Mouse (Mus musculus) hindbrain, embryonic 16.5 days (tissue): ENCODE measurements around the gene Higd2a. TPM values are rescaled to one million over a fixed set of nuclear protein-coding genes. Genes with fewer than 3 reads are reported as not detected.
"Not testable (repeated sequence)": the region's sequence is repeated elsewhere in the genome, so short reads cannot be mapped to it uniquely, and the experiment has no call there.

Source experiments
- ATAC-seq: fragments of 200-750 bp; cut with Nextera tagmentation; 2 replicates; pipeline ENCODE4 v1.8.0; 2017; ENCODE audit warnings: moderate TSS enrichment, moderate library complexity
- H3K27ac ChIP-seq: fragments of 300-500 bp; sonication (generic); 2 replicates; pipeline ENCODE4 v1.5.1; 2014; ENCODE audit warnings: low read depth, mild to moderate bottlenecking, control low read depth, low read length, moderate library complexity
- H3K27me3 ChIP-seq: fragments of 300-500 bp; sonication (generic); replicated peaks from 2 replicates; pipeline ENCODE4 v1.6.1; 2014; ENCODE audit warnings: low read length; ENCODE audit not compliant: control insufficient read depth, insufficient read depth
- H3K36me3 ChIP-seq: fragments of 300-500 bp; sonication (generic); 2 replicates; pipeline ENCODE4 v1.6.1; 2014; ENCODE audit warnings: mild to moderate bottlenecking, low read length, moderate library complexity, mixed read lengths; ENCODE audit not compliant: control insufficient read depth, insufficient read depth
- H3K4me1 ChIP-seq: fragments of 300-500 bp; sonication (generic); 2 replicates; pipeline ENCODE4 v1.6.1; 2014; ENCODE audit warnings: low read depth, low read length; ENCODE audit not compliant: control insufficient read depth, insufficient read depth
- H3K4me2 ChIP-seq: fragments of 300-500 bp; sonication (generic); 2 replicates; pipeline ENCODE4 v1.6.1; 2014; ENCODE audit warnings: mild to moderate bottlenecking, low read length, control low read depth, moderate library complexity
- H3K4me3 ChIP-seq: fragments of 300-500 bp; sonication (generic); 2 replicates; pipeline ENCODE4 v1.5.1; 2014; ENCODE audit warnings: mild to moderate bottlenecking, low read length, control low read depth, moderate library complexity
- H3K9ac ChIP-seq: fragments of 300-500 bp; sonication (generic); 2 replicates; pipeline ENCODE4 v1.6.1; 2014; ENCODE audit warnings: low read depth, mild to moderate bottlenecking, control low read depth, low read length, moderate library complexity
- H3K9me3 ChIP-seq: fragments of 300-500 bp; sonication (generic); 2 replicates; pipeline ENCODE4 v1.6.1; 2014; ENCODE audit warnings: mild to moderate bottlenecking, low read length, moderate library complexity; ENCODE audit not compliant: control insufficient read depth
- WGBS: fragments of 180-500 bp; shearing (Covaris S2); extraction: QIAGEN DNeasy Blood & Tissue Kit; methylation state at CpG from one replicate; pipeline ENCODE4 v1.1.7; 2014; 5-methylcytosine and 5-hydroxymethylcytosine counted together
- polyA plus RNA-seq: library from polyadenylated mRNA; unstranded; fragments of >200 nt; fragmentation: Nextera tagmentation; extraction: Ambion mirVana; gene quantifications from 2 replicates; pipeline ENCODE4 v1.2.1, GENCODE M21; 2015

Gene Higd2a
- polyA plus RNA-seq, 1 experiment from 2014 or later = 288 TPM

DNA sequence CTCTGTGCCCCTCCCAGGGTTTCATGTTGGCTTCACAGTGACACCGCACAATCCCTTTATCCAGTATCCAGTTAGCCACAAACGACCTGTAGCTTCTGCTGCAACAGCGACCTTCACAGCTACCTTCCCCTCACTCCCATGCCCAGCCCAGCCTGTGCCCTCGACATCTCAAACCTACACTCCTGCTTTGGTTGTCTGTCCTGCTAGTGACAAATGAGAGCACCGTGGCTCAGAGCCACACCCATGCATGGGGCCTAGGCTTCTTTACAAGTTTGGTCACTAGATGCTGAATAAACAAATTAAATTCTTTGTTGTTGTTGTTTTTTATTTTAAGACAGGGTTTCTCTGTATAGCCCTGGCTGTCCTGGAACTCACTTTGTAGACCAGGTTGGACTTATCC, 17.2 kb downstream of the Higd2a start:
- no peaks in the 10 kb centered on the region for H3K27me3 ChIP-seq
- H3K4me3 ChIP-seq = no peak overlapping the region
- H3K4me2 ChIP-seq = no peak overlapping the region
- no peaks in the 10 kb centered on the region for H3K9me3 ChIP-seq
- H3K36me3 ChIP-seq = peaks cover 7% of the 10 kb centered on the region
- H3K4me1 ChIP-seq = peaks cover 27% of the 10 kb centered on the region
- no peak overlapping the region for H3K9ac ChIP-seq
- H3K27ac ChIP-seq = no peak overlapping the region
- 71% methylated on average over 5 of the region's 5 CpGs for WGBS
- ATAC-seq = no peak

DNA sequence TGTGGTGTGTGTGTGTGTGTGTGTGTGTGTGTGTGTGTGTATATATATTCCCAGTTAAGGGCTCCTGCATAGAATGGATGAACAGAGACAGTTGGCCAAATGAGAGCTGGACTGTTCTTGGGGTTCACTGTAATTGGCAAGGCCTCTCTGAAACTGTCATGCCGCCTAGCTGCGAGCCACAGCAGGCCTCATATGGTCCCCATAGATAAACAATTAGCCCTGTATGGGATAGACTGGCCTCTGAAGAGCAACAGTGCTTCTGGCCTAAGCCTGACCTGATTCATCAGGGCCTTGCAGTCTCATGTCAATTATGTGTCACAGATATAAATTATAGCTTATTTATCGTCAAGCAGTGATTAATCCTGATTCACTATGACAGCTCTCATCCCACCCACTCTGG, 18.0 kb downstream of the Higd2a start:
- Histone ChIP-seq H3K4me3 (no peak overlapping the region), H3K4me2 (peak overlapping the region; percentile 91), H3K9ac (no peak overlapping the region), H3K27me3 (no peaks in the 10 kb centered on the region), H3K4me1 (peaks cover 27% of the 10 kb centered on the region), H3K9me3 (no peaks in the 10 kb centered on the region), H3K27ac (no peak overlapping the region), H3K36me3 (peaks cover 7% of the 10 kb centered on the region)
- ATAC-seq = no peak
- 63% methylated on average over 3 of the region's 3 CpGs for WGBS

DNA sequence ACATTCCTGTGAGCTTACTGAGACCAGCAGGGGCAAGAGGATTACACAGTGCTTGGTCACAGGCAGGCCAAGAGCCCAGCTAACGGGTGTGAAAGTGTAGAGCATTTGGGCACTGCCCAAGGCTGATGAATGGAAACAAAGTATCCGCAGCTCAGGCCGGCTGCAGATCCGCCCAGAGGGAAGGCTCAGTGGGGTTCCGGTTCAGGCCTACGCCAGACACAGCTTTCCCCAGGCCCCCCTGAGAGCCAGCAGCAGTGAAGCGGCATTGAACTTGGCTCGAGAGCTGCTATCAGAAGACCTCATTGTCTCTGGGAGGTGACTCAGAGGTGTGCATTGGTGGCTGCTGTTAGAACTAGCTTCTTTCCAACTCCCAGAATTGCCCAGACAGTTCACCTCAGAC, 18.7 kb downstream of the Higd2a start:
- 13% methylated on average over 8 of the region's 8 CpGs for WGBS
- H3K27ac ChIP-seq = peak overlapping the region; percentile 18; the same call in 1 of the 2 replicates
- peak overlapping the region; percentile 47 for H3K9ac ChIP-seq

DNA sequence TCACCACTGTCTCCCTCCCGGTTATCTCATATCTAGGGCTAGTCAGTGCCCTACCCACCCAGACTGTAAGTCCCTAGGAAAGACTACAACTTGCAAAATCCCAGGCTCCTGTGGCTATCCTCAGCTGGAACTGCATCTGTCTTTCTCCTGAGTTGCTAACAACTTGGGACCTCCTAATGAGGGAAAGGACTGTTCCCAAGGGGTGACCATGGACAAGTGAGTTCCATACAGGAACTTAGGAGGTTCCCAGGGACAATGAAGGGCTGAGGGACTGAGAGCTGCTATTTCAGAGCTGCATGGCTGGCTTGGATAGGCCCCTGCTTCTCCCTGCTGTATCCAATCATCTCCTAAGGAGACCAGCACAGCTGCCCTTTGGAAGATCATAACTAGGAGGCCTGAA, 19.3 kb downstream of the Higd2a start:
- 22% methylated on average over 1 of the region's 1 CpGs for WGBS

More for the DNA sequence above, 18.7 kb downstream of the Higd2a start:
- H3K27me3 ChIP-seq = no peaks in the 10 kb centered on the region
- H3K4me3 ChIP-seq = peak overlapping the region; percentile 29
- H3K4me1 ChIP-seq = peaks cover 27% of the 10 kb centered on the region
- H3K4me2 ChIP-seq = peak overlapping the region; percentile 91
- H3K9me3 ChIP-seq = no peaks in the 10 kb centered on the region
- ATAC-seq = peak; percentile 46; the same call in 1 of the 2 replicates
- H3K36me3 ChIP-seq = peaks cover 7% of the 10 kb centered on the region

DNA sequence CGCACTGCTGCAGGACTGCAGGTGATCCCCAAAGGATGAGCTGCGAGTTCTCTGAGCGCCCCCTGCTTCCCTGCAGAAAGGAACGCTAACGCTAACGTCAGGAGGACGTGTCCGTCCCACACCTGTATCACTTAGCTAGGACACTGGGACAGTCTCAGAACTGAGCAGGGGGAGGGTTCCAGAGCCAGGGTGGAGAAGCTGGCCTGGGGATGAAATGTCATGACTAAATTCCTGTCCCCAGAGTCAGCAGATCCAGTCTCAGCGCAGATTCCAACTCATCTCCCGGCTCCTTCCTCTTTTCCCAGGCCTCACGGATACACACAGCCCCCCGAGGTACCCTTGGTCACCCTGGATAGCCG, 20.6 kb downstream of the Higd2a start:
- H3K4me1 ChIP-seq = peaks cover 27% of the 10 kb centered on the region
- H3K9ac ChIP-seq = peak overlapping the region; percentile 95
- H3K4me2 ChIP-seq = peak overlapping the region; percentile 91
- peak; percentile 50 for ATAC-seq
- WGBS = 5% methylated on average over 13 of the region's 13 CpGs
- H3K9me3 ChIP-seq = no peaks in the 10 kb centered on the region
- H3K27me3 ChIP-seq = no peaks in the 10 kb centered on the region
- H3K27ac ChIP-seq = peak overlapping the region; percentile 84
- H3K4me3 ChIP-seq = peak overlapping the region; percentile 90
- peaks cover 4% of the 10 kb centered on the region; the same call in 1 of the 2 replicates for H3K36me3 ChIP-seq

More for the DNA sequence above, 19.3 kb downstream of the Higd2a start:
- peaks cover 27% of the 10 kb centered on the region for H3K4me1 ChIP-seq
- H3K4me2 ChIP-seq = peak overlapping the region; percentile 91
- peak overlapping the region; percentile 29 for H3K4me3 ChIP-seq
- H3K9ac ChIP-seq = peak overlapping the region; percentile 47
- ATAC-seq = no peak
- no peaks in the 10 kb centered on the region for H3K27me3 ChIP-seq
- peaks cover 7% of the 10 kb centered on the region for H3K36me3 ChIP-seq
- no peak overlapping the region for H3K27ac ChIP-seq
- no peaks in the 10 kb centered on the region for H3K9me3 ChIP-seq

DNA sequence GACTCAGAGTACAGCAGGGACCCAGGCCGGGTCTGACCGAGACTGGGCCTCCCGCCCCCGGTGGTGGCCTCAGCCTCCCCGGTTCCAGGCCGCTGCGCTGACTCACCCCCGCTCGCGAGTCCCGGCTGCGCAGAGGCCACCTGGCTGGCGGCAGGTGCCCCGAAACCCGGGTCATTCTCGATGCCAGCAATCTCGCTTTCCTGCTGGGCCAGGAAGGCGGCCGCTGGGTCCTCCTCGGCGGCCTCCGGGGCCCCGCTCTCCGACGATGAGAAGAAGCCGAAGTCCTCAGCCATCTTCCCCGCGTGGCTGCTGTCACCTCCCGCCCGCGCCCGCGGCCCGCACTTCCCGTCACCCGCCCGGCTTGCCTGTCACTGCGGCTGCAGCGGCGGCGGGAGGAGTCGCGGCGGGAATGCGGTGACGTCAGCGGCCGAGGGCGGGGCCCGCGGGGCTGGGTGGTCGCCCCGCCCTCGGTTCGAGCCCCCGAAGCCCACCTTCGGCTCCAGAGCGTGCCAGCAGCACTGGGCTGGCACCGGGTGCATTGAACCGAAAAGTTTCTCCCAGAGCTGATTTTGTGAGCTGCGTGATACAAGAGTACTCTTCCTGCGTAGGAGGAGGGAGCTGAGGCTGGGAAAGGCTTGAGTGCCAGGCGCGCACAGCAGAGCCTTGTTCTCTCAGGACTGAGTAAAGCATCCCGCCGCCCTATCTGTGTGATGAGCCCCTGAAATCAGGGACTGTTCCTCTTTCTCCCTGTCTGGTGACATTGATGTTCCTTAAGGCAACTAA, 21.2 kb downstream of the Higd2a start, which contains the start of gene Cltb:
Gene Cltb (minus strand): TSS at position 373 of the 783 bp plus-strand sequence.
- under 1% methylated on average over 54 of the region's 66 CpGs for WGBS
- no peaks in the 10 kb centered on the region for H3K9me3 ChIP-seq
- H3K4me1 ChIP-seq = peaks cover 27% of the 10 kb centered on the region
- peak within 1 kb of the TSS; percentile 84 for H3K27ac ChIP-seq
- H3K4me2 ChIP-seq = peak within 1 kb of the TSS; percentile 91
- H3K27me3 ChIP-seq = no peaks in the 10 kb centered on the region
- H3K9ac ChIP-seq = peak within 1 kb of the TSS; percentile 95
- peak within 1 kb of the TSS; percentile 90 for H3K4me3 ChIP-seq
- H3K36me3 ChIP-seq = no peaks in the 10 kb centered on the region
- ATAC-seq = peak; percentile 71

DNA sequence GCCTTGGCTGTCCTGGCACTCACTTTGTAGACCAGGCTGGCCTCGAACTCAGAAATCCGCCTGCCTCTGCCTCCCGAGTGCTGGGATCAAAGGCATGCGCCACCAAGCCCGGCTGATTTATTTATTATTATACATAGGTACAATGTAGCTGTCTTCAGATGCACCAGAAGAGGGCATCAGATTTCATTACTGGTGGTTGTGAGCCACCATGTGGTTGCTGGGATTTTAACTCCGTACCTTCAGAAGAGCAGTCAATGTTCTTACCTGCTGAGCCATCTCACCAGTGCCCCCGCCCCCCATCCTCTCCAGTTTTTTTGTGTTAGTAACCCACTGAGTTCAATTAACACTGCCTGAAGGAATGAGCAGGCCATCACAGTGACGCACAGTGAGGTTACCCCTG, 23.1 kb downstream of the Higd2a start:
- not testable (repeated sequence) for H3K36me3 ChIP-seq, H3K27ac ChIP-seq, H3K4me2 ChIP-seq, ATAC-seq, H3K27me3 ChIP-seq, H3K9ac ChIP-seq, H3K9me3 ChIP-seq, H3K4me3 ChIP-seq
- 87% methylated on average over 8 of the region's 8 CpGs for WGBS
- H3K4me1 ChIP-seq = peaks cover 25% of the 10 kb centered on the region

DNA sequence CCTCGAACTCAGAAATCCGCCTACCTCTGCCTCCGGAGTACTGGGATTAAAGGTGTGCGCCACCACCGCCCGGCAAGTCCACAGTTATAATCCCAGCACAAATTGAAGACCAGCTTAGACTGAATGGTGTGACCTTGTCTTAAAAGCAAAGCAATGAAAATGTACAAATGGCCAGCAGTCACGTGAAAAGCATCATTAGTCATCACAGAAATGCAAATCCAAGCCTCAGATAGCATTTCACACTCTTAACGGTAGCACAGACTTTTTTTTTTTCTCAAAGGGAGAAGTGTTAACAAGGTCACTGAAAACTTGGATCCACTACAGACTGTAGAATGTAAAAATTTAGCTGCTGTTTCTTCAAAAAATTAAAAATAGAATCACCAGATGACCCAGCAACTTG, 26.3 kb downstream of the Higd2a start:
- Histone ChIP-seq H3K36me3 (no peaks in the 10 kb centered on the region), H3K4me2 (no peak overlapping the region), H3K9ac (no peak overlapping the region), H3K27me3 (no peaks in the 10 kb centered on the region), H3K4me1 (peaks cover 3% of the 10 kb centered on the region), H3K4me3 (no peak overlapping the region), H3K27ac (no peak overlapping the region), H3K9me3 (no peaks in the 10 kb centered on the region)
- no peak for ATAC-seq
- WGBS = 82% methylated on average over 8 of the region's 8 CpGs

DNA sequence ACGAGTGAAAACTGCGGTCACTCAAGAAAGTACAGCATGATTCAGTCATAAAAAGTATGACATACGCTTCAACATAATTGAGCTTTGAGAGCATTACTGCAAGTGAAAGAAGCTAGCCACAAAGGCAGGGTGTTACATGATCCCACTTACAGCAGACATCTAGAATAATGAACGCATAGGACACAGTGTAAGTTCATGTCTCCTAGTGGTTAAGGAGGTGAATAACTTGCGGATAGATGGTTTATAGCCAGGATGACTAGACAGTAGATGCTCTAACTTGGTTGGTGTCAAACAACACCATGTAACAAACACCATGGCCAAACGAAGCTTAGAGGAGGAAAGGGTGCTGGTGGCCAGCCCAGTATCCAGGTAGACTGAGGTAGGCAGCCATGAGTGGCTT, 27.0 kb downstream of the Higd2a start:
- Histone ChIP-seq H3K4me2 (no peak overlapping the region), H3K27me3 (no peaks in the 10 kb centered on the region), H3K4me1 (no peaks in the 10 kb centered on the region; the same call in none of the 2 replicates), H3K4me3 (no peak overlapping the region), H3K27ac (no peak overlapping the region), H3K36me3 (no peaks in the 10 kb centered on the region), H3K9ac (no peak overlapping the region), H3K9me3 (no peaks in the 10 kb centered on the region)
- no peak for ATAC-seq
- WGBS = 68% methylated on average over 6 of the region's 6 CpGs
